Mouse (Mus musculus) brain, embryonic 14.5 days (tissue): ENCODE measurements at regions not wholly inside any gene's neighbourhood (a gene's known extent, or its start where the extent isn't known, plus 50 kb on each side); places are given as distances from the start of the nearest gene placed in this dataset.

Experiments
- CTCF ChIP-seq: fragments of 200-500 bp; IDR thresholded peaks from 2 replicates; pipeline ENCODE4 v1.5.1; 2012; ENCODE audit warnings: inconsistent platforms, mild to moderate bottlenecking, moderate library complexity, borderline replicate concordance; ENCODE audit not compliant: insufficient read depth, insufficient read length; ENCODE audit errors: extremely low read depth
- POLR2A ChIP-seq: fragments of 200-500 bp; IDR thresholded peaks from 2 replicates; pipeline ENCODE4 v1.6.1; 2012; ENCODE audit warnings: mild to moderate bottlenecking, inconsistent platforms, borderline replicate concordance; ENCODE audit not compliant: poor library complexity, insufficient read depth, insufficient read length, severe bottlenecking; ENCODE audit errors: extremely low read depth

DNA sequence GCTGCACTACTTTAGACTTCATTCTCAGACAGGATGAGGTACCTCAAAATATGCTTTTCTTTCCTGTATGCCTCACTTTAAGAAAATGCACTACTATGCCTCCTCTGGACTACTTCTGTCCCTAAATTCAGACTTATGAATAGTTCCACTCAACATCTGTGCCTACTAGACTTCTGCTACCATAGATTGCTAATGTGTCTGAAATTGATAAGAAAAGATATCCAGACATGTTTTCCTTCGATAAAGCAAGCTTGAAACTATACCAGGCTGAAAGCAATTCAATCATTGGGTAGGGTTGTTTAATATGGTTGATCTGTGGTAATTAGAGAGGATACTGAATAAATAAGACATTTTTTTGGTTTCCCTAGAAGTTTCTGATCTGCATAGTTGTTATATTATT, 239.9 kb downstream of the Izumo3 start:
- TF ChIP-seq CTCF (no peak), POLR2A (no peak)
